ENCODE assay signal across 7 mouse cellular contexts in the genomic region with DNA sequence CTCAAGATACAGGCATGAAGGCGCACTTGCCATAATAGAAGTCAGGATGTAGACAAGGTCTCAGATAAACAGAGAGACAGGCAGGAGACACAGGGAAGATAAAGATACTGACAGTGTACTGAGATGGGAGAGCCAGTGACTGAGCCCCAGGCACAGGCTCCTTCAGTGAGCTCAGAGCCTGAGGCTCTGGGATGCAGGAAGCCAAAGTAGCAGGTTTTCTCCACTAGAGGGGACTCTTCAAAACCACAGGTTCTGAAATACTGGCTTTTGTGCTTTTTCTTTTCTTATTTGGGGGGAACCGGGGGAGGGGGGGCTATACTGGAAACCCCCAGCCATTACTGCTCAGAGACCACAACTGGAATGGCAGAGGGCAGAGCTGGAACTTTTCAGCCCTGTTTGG. TPM values are rescaled to one million over a fixed set of nuclear protein-coding genes. Genes with fewer than 3 reads are reported as not detected.
DNase-seq lines count a peak whose midpoint lies in the region; ATAC-seq and TF ChIP-seq lines count a peak whose summit lies in the region.

No protein-coding gene starts in this region.

- TF ChIP-seq POLR2A in bone marrow macrophage, adult 2 months (IDR thresholded peaks at IDR 0.05; ENCODE audit: borderline replicate concordance, low read depth, low read length), result no peak

- peak; percentile 63 for TF ChIP-seq CTCF in bone marrow macrophage, adult 2 months (IDR thresholded peaks at IDR 0.05; ENCODE audit: low read depth, low read length)

- no peak overlapping the region for H3K4me3 ChIP-seq in bone marrow macrophage, adult 2 months (ENCODE audit: insufficient read depth, low read length)
- H3K4me3 ChIP-seq in forebrain, embryonic 12.5 days (replicated peaks), result peak overlapping the region; percentile 89
- H3K4me3 ChIP-seq in midbrain, embryonic 16.5 days (ENCODE audit: low read depth, low read length), result peak overlapping the region; percentile 93

- no peak for ATAC-seq in forebrain, embryonic 12.5 days (ENCODE audit: low FRiP score)
- no peak for ATAC-seq in midbrain, embryonic 16.5 days

- peak overlapping the region; percentile 80 for H3K4me2 ChIP-seq in forebrain, embryonic 12.5 days
- H3K4me2 ChIP-seq in midbrain, embryonic 16.5 days (ENCODE audit: low read length), result peak overlapping the region; percentile 88

- DNase-seq in kidney, postnatal 10 days, result peak; percentile 37
- no peak for DNase-seq in kidney, adult 8-10 months
- no peak for DNase-seq in adrenal gland, postnatal 10 days
- no peak for DNase-seq in gastrocnemius, postnatal 14 days

- peak overlapping the region; percentile 27; the same call in 1 of the 2 replicates for H3K9ac ChIP-seq in forebrain, embryonic 12.5 days
- 0 out of 2 replicates have a peak overlapping the region, but pooled peaks have one; percentile 35 for H3K9ac ChIP-seq in midbrain, embryonic 16.5 days (ENCODE audit: low read depth, low read length)

- WGBS in forebrain, embryonic 12.5 days, result 49% methylated on average over 2 of the region's 2 CpGs
- 47% methylated on average over 2 of the region's 2 CpGs for WGBS in midbrain, embryonic 16.5 days

- H3K27ac ChIP-seq in bone marrow macrophage, adult 2 months (ENCODE audit: insufficient read depth, low read depth, low read length), result no peak overlapping the region
- no peak overlapping the region for H3K27ac ChIP-seq in forebrain, embryonic 12.5 days
- no peak overlapping the region for H3K27ac ChIP-seq in midbrain, embryonic 16.5 days (ENCODE audit: low read length)

- H3K4me1 ChIP-seq in bone marrow macrophage, adult 2 months (ENCODE audit: control insufficient read depth, insufficient read depth, low read length), result peaks cover 52% of the 10 kb centered on the region
- peaks cover 85% of the 10 kb centered on the region for H3K4me1 ChIP-seq in forebrain, embryonic 12.5 days
- peaks cover 62% of the 10 kb centered on the region for H3K4me1 ChIP-seq in midbrain, embryonic 16.5 days (ENCODE audit: control insufficient read depth, insufficient read depth, low read length)

- intact Hi-C loops in gastrocnemius, postnatal 14 days (cut with DNase I; ENCODE audit: low total_unique reads), result no loop called here

- H3K27me3 ChIP-seq in forebrain, embryonic 12.5 days, result no peaks in the 10 kb centered on the region
- H3K27me3 ChIP-seq in midbrain, embryonic 16.5 days (ENCODE audit: control insufficient read depth, insufficient read depth, low read depth, low read length), result no peaks in the 10 kb centered on the region

- no peaks in the 10 kb centered on the region for H3K36me3 ChIP-seq in forebrain, embryonic 12.5 days (replicated peaks)
- no peaks in the 10 kb centered on the region for H3K36me3 ChIP-seq in midbrain, embryonic 16.5 days (ENCODE audit: control insufficient read depth, insufficient read depth, low read length)

- no peaks in the 10 kb centered on the region for H3K9me3 ChIP-seq in forebrain, embryonic 12.5 days
- H3K9me3 ChIP-seq in midbrain, embryonic 16.5 days (replicated peaks; ENCODE audit: control insufficient read depth, low read length, poor library complexity, severe bottlenecking), result no peaks in the 10 kb centered on the region

RNA-seq across cellular contexts. Expression of a gene that starts 6.4 kb away (rescaled TPM):
- 2.8 and 3.6 TPM in 2 replicates for polyA plus RNA-seq in bone marrow macrophage, adult 2 months (2012; ENCODE audit: insufficient read depth, insufficient read length, missing spikeins)
- polyA plus RNA-seq in forebrain, embryonic 12.5 days (2016; fragmentation: Nextera tagmentation; extraction: Ambion mirVana), result 34.0 and 42.6 TPM in 2 replicates
- 18.1 and 22.0 TPM in 2 replicates for polyA plus RNA-seq in midbrain, embryonic 16.5 days (2015; fragmentation: Nextera tagmentation; extraction: Ambion mirVana)
- 10 to 100 TPM; 14.2 to 16.8 TPM for total RNA-seq in adrenal gland, postnatal 10 days (2021)
- total RNA-seq in gastrocnemius, postnatal 14 days (2021), result 10 to 100 TPM; 10.8 to 12.4 TPM
